Mouse (Mus musculus) testis, adult 2 months (tissue): ENCODE measurements around the gene Dmxl2. TPM values are rescaled to one million over a fixed set of nuclear protein-coding genes. Genes with fewer than 3 reads are reported as not detected.

Experiments used
- H3K27ac ChIP-seq: fragments of 200-500 bp; 2 replicates; pipeline ENCODE4 v1.5.1; 2012; ENCODE audit warnings: low read depth, low read length; ENCODE audit not compliant: control insufficient read depth, insufficient read depth
- H3K27me3 ChIP-seq: fragments of 200-500 bp; 2 replicates; pipeline ENCODE4 v1.6.1; 2012; ENCODE audit warnings: mild to moderate bottlenecking, low read length, moderate library complexity; ENCODE audit not compliant: control insufficient read depth, insufficient read depth
- H3K36me3 ChIP-seq: fragments of 200-500 bp; 2 replicates; pipeline ENCODE4 v1.6.1; 2012; ENCODE audit warnings: mild to moderate bottlenecking, low read length; ENCODE audit not compliant: control insufficient read depth, insufficient read depth
- H3K4me1 ChIP-seq: fragments of 200-500 bp; 2 replicates; pipeline ENCODE4 v1.6.1; 2012; ENCODE audit warnings: low read length; ENCODE audit not compliant: control insufficient read depth, insufficient read depth
- H3K4me3 ChIP-seq: fragments of 200-500 bp; 2 replicates; pipeline ENCODE4 v1.5.1; 2012; ENCODE audit warnings: low read depth, mild to moderate bottlenecking, low read length, moderate library complexity, mixed read lengths; ENCODE audit not compliant: control insufficient read depth
- CTCF ChIP-seq: fragments of 200-500 bp; IDR thresholded peaks from 2 replicates; pipeline ENCODE4 v1.5.1; 2012; ENCODE audit warnings: low read depth, mild to moderate bottlenecking, inconsistent platforms, low read length, moderate library complexity; ENCODE audit not compliant: control insufficient read depth, insufficient read depth, insufficient replicate concordance
- POLR2A ChIP-seq: fragments of 200-500 bp; IDR thresholded peaks from 2 replicates; pipeline ENCODE4 v1.6.1; 2012; ENCODE audit warnings: low read depth, mild to moderate bottlenecking, inconsistent platforms, low read length, moderate library complexity; ENCODE audit not compliant: control insufficient read depth
- polyA plus RNA-seq: library from polyadenylated mRNA; depleted of rRNA; stranded (reverse); fragments of >200 nt; gene quantifications from 2 replicates; pipeline ENCODE4 v1.2.3, GENCODE M21; 2012

Gene Dmxl2
- polyA plus RNA-seq, 1 experiment = 9.8 TPM

DNA sequence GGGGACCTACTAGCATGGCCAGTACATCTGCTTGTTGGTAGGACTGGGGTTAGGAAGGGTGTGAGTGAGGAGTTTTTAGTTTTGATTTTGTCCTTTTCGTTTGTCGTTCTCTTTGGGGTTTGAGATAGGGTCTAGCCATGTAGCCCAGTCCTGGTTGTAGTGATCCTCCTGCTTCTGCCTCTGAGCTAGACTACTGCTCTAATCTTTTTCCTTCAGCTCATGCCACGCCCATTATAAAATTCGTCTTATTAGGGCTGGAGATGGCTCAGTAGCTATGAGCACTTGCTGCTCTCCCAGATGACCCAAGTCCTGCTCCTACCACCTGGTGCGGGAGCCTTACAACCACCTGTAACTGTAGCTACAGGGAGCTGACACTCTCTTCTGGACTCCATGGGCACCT, 26.9 kb downstream of the Dmxl2 start:
- H3K4me3 ChIP-seq = no peak overlapping the region
- H3K27me3 ChIP-seq = no peaks in the 10 kb centered on the region
- H3K4me1 ChIP-seq = no peaks in the 10 kb centered on the region
- H3K36me3 ChIP-seq = peaks cover 1% of the 10 kb centered on the region; the same call in 1 of the 2 replicates
- TF ChIP-seq POLR2A = no peak
- no peak for TF ChIP-seq CTCF
- no peak overlapping the region for H3K27ac ChIP-seq

DNA sequence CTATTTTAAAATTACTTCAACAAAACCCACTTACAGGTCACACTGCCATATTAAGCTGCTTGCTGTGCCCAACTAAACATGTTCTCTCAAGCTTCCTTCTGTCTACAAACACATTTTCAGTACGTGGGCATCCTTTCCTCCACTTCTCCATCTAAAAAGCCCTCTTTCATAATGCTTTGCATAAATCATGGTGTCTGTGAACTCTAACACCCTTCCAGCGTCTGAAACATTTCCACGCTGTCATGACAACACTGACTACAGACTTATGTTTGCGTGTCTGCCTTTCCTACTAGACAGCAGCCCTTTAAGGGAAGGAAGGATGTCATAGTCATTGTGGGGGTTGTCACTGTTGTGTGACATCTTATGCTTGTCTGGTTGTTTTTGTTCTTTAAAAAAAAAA, 27.4 kb downstream of the Dmxl2 start:
- TF ChIP-seq CTCF = no peak
- TF ChIP-seq POLR2A = no peak

DNA sequence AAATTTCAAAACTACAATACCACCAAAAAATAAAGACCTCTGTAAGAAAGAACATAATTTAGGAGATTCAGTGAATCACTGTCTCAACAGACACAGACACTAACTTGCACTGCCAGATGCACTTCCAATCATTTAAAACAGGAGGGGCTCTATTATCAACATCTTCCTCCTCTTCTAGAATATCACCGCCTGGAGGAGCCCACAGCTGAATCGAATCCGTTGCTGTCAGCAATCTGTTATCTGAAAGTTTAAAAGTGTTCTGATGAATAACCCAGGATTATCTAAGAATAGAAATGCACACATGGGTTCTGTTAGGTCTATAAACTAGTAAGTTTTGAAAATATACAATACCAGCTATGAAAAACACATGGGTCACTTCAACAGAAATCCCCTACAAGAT, 28.6 kb downstream of the Dmxl2 start:
- no peaks in the 10 kb centered on the region for H3K4me1 ChIP-seq
- no peak overlapping the region for H3K4me3 ChIP-seq
- H3K36me3 ChIP-seq = peaks cover 3% of the 10 kb centered on the region
- H3K27ac ChIP-seq = no peak overlapping the region
- no peaks in the 10 kb centered on the region for H3K27me3 ChIP-seq
- TF ChIP-seq POLR2A = no peak
- TF ChIP-seq CTCF = no peak

More for the DNA sequence above, 27.4 kb downstream of the Dmxl2 start:
- no peaks in the 10 kb centered on the region for H3K4me1 ChIP-seq
- peaks cover 3% of the 10 kb centered on the region for H3K36me3 ChIP-seq
- H3K4me3 ChIP-seq = no peak overlapping the region
- H3K27me3 ChIP-seq = no peaks in the 10 kb centered on the region
- H3K27ac ChIP-seq = no peak overlapping the region

DNA sequence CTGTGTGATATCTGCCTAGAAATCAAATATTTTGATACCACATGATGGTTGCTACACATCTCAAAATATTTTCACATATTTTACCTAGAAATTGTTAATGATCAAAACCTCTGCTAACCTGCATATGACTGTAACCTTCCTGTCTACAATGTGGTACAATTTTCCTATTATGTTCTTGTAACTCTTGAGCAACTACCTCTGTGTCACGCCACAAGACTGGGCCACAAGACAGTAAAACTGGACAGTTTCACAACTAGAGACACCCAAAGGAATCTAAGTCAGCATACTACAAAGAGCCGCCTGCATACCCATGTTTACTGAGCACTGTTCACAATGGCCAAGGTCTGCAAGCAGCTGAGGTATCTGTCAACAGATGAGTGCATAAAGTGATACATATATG, 32.1 kb downstream of the Dmxl2 start:
- TF ChIP-seq POLR2A = no peak
- no peak for TF ChIP-seq CTCF

DNA sequence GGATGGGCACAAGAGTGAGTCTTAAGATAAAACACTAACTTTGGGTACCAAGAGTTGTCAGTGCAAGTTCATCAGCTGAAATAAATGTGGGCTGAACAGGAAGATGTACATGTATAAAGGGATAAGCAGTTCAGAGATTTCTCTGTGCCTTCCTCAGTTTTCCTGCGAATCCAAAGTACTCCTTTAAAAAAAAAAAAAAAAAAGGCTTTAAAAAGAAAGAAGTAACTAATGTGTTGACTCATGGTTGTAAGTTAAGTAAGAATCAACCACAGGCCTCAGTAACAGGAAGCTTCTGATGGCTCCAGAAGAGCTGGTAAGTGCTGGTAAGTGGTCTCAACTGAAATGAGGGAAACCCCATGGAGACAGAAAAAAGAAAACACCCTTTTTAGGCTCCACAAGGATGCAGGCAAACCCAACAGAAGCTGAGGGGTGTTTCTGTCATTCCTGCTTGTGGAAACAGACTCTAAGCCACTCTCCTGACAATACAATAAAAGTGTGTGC, 33.9 kb downstream of the Dmxl2 start:
- TF ChIP-seq CTCF = no peak
- TF ChIP-seq POLR2A = no peak
- Histone ChIP-seq H3K36me3 (peaks cover 3% of the 10 kb centered on the region), H3K27ac (no peak overlapping the region), H3K27me3 (no peaks in the 10 kb centered on the region), H3K4me1 (no peaks in the 10 kb centered on the region), H3K4me3 (no peak overlapping the region)

More for the DNA sequence above, 32.1 kb downstream of the Dmxl2 start:
- Histone ChIP-seq H3K27me3 (no peaks in the 10 kb centered on the region), H3K36me3 (peaks cover 3% of the 10 kb centered on the region), H3K27ac (no peak overlapping the region), H3K4me1 (no peaks in the 10 kb centered on the region), H3K4me3 (no peak overlapping the region)

DNA sequence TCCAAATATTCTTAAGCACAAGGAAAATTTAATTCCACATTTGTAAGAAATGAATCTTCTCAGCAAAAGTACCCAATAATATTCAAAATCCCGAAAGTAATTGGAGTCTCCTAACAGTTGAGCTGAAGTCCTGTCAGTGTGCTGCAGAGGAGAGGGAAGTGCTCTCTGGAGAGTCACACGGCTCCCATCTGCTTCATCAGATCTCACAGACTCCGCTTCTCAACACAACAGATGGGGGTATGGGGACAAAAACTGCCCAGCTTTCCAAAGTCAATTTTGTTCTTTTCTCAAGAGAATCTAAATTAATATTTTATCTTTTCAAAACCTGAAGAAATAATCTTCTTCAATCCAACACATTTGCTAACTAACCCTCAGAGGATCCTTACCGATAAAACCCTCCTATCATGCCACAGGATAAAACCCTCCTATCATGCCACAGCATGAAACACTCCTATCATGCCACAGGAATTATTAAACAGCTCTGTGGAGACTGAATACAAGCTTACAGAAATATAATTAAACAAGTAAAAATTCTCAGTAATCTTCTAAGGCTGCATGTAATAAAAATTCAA, 37.9 kb downstream of the Dmxl2 start:
- H3K4me1 ChIP-seq = no peaks in the 10 kb centered on the region
- no peaks in the 10 kb centered on the region for H3K27me3 ChIP-seq
- no peak overlapping the region for H3K4me3 ChIP-seq
- TF ChIP-seq CTCF = no peak
- no peak for TF ChIP-seq POLR2A
- H3K27ac ChIP-seq = no peak overlapping the region
- H3K36me3 ChIP-seq = no peaks in the 10 kb centered on the region; the same call in 1 of the 2 replicates

DNA sequence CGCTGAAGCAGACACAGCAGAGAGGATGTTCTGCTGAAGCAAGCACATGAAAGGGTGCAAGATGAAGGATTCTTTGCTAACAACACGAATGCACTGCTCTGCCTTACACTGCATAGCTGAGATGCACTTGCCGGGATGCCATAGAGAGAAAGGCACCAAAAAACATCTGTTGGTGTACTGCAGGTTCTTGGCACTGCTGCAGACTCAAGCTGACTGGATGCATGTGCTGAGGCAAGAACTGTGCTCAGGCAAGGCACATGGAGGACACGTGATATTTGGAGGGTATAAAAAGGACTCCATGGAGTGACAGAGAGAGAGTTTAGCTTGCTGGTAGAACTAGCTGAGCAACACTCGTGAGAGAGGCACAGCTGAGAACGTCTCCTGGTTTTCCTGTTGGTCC, 62.4 kb downstream of the Dmxl2 start:
- Histone ChIP-seq H3K36me3 (no peaks in the 10 kb centered on the region), H3K27me3 (no peaks in the 10 kb centered on the region), H3K4me1 (no peaks in the 10 kb centered on the region), H3K4me3 (no peak overlapping the region), H3K27ac (no peak overlapping the region)
- no peak for TF ChIP-seq CTCF
- TF ChIP-seq POLR2A = no peak
